Mouse (Mus musculus): ENCODE measurements around the gene Mto1. TPM values are rescaled to one million over a fixed set of nuclear protein-coding genes. Genes with fewer than 3 reads are reported as not detected.

Mto1 gene
- 10 to 100 TPM; 26.6 to 27.7 TPM for total RNA-seq (2021)
- polyA plus RNA-seq (2012; rRNA removed) = 57.4 and 76.5 TPM in 2 replicates
- long read RNA-seq, transcript Mto1-201 (12 exons, 2,366 nt) = major isoform, 25 of 30 reads
- long read RNA-seq, partial matches to known transcripts = 0 of 30 reads
- long read RNA-seq, other reads (novel, unspliced or antisense) = 4 of 30 reads

GRCm38 (mm10) chr9:78447973-78448873 lies at the start of gene Mto1, which contains the start of gene Gm17324:
TSS of gene Mto1 (plus strand) at chr9:78448208.
TSS of gene Gm17324 (minus strand) at chr9:78448786.
- peak; percentile 93 for DNase-seq

GRCm38 (mm10) chr9:78400570-78400969 lies 47.4 kb upstream of the Mto1 start:
- DNase-seq = no peak

- DNase-seq = no peak
Observed at GRCm38 (mm10) chr9:78401596-78401995, 46.4 kb upstream of the Mto1 start.

GRCm38 (mm10) chr9:78427362-78427781 lies 20.6 kb upstream of the Mto1 start:
- no peak for DNase-seq

- no peak for DNase-seq
Observed at GRCm38 (mm10) chr9:78428185-78428584, 19.8 kb upstream of the Mto1 start.

GRCm38 (mm10) chr9:78428870-78429432 lies 19.1 kb upstream of the Mto1 start:
- DNase-seq = no peak

GRCm38 (mm10) chr9:78429551-78429950 lies 18.5 kb upstream of the Mto1 start:
- no peak for DNase-seq

GRCm38 (mm10) chr9:78430486-78430885 lies 17.5 kb upstream of the Mto1 start:
- DNase-seq = no peak

GRCm38 (mm10) chr9:78432471-78432870 lies 15.5 kb upstream of the Mto1 start:
- no peak for DNase-seq

GRCm38 (mm10) chr9:78439426-78439825 lies 8.6 kb upstream of the Mto1 start:
- no peak for DNase-seq

GRCm38 (mm10) chr9:78442237-78442578 lies 5.8 kb upstream of the Mto1 start:
- DNase-seq = no peak

GRCm38 (mm10) chr9:78442579-78443392 lies 5.2 kb upstream of the Mto1 start, which contains the start of gene Cgas:
TSS of gene Cgas (minus strand) at chr9:78443237.
- DNase-seq = peak; percentile 73

GRCm38 (mm10) chr9:78447606-78447972 lies 419 bp upstream of the Mto1 start:
- no peak for DNase-seq

- DNase-seq = no peak
Observed at GRCm38 (mm10) chr9:78450404-78450803, 2.4 kb downstream of the Mto1 start.

GRCm38 (mm10) chr9:78451382-78451781 lies 3.4 kb downstream of the Mto1 start:
- DNase-seq = no peak

GRCm38 (mm10) chr9:78457026-78457425 lies 9.0 kb downstream of the Mto1 start:
- no peak for DNase-seq

GRCm38 (mm10) chr9:78463337-78463736 lies 15.3 kb downstream of the Mto1 start:
- DNase-seq = no peak

- DNase-seq = no peak
Observed at GRCm38 (mm10) chr9:78465725-78466124, 17.7 kb downstream of the Mto1 start.

GRCm38 (mm10) chr9:78473588-78473987 lies 25.6 kb downstream of the Mto1 start:
- no peak for DNase-seq

GRCm38 (mm10) chr9:78474270-78474669 lies 26.3 kb downstream of the Mto1 start:
- DNase-seq = no peak

- no peak for DNase-seq
Observed at GRCm38 (mm10) chr9:78474771-78475382, 26.9 kb downstream of the Mto1 start.

GRCm38 (mm10) chr9:78475383-78475780 lies 27.4 kb downstream of the Mto1 start:
- no peak for DNase-seq

All from adrenal gland, adult 2 months (tissue).